Mouse (Mus musculus) CD4-positive naive resting alpha-beta T cell, adult 76 days (primary cell): ENCODE measurements around the gene Slfn2. TPM values are rescaled to one million over a fixed set of nuclear protein-coding genes. Genes with fewer than 3 reads are reported as not detected.

ENCODE experiments used
- total RNA-seq: library from RNA; stranded (reverse); gene quantifications from one replicate; pipeline ENCODE4 v1.2.4, GENCODE M21; 2023

Slfn2 gene
- 173 TPM for total RNA-seq

DNA sequence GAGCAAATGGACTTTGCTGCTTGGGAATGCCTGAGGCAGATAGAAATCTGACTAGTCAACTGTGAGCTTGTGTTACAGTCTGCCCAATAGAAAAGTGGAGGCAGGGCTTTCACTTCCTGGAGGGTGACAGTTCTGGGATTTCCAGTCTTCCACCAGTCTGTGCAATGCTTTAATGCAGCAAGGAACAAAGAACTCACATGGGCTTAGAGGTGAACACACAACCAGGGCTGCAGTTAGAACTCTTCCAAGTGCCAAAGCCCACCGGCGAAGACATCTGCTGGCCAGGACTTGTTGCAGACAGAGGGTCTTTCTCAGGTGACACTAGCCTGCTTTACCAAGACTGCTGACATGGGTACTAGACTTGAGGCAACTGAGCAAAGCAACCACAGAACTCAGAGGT lies at the start of gene Slfn2:
Slfn2 (plus strand) TSS at position 167 of the 400 bp plus-strand sequence.

DNA sequence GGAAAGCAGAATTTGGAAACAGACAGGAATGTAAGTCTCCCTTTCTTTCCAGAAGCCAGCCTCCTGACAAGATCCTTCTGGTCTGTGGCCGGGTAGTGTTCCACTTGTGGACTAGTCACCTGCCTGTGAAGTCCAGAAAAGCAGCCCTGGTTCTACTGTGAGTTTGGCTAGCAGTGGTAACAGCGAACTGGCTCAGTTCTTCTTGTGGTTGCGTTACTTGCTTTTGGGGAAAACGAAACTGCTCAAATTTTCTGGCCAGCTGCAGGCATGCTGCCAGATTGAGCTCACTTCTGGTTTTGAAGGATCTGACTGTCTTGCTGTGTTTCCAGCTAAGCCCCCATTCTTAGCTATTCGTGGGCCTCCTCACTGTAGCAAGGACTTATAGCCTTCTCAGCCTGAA lies 44.3 kb upstream of the Slfn2 start, which contains the start of gene Slfn8:
Slfn8 (minus strand) TSS at position 190 of the 400 bp plus-strand sequence.

DNA sequence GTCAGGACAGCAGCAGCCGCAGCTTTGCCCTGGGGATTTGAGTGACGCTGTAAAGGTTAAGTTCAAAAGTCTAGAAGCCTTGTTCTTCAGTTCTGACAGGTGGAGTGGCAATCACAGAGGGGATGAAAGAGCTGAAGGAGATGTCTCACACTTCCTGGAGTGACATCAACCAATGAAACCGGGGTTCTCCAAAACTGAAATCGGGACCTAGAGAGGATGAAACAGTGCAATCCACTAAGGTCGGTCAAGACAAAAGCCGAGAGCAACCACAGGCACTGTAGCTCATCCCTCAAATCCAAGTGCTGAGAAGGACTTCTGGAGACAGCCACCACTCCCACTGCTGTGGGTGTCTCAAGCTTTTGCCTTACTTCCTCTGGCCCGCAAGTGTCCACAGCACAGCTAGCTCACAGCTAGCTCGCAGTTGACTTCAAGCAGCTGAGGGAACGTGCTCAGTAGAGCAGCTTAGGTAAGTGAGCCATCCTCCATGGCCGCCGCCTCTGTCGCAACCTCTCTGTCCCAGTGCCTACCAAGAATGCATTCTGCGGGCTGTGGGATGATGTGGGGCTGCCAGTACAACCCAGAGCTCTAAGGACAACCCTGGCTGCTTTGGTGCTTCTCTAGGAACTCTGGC lies 51.8 kb downstream of the Slfn2 start, which contains the start of gene Slfn1:
Slfn1 (plus strand) TSS at position 253 of the 631 bp plus-strand sequence.

Other genes starting within 250 kb of the Slfn2 start
- gene Rffl, start 193.9 kb upstream of the Slfn2 start, total RNA-seq = 18.8 TPM
- gene Rad51d, start 174.5 kb upstream of the Slfn2 start, total RNA-seq = 15.1 TPM
- gene Fndc8, start 173.0 kb upstream of the Slfn2 start, total RNA-seq = not detected
- gene Nle1, start 156.7 kb upstream of the Slfn2 start, total RNA-seq = 77.4 TPM
- gene Unc45b, start 154.6 kb upstream of the Slfn2 start, total RNA-seq = not detected
- gene Slfn5, start 113.8 kb upstream of the Slfn2 start, total RNA-seq = 40.0 TPM
- gene Slfn9, start 73.3 kb upstream of the Slfn2 start, total RNA-seq = 15.5 TPM
- 52.1 TPM for gene Slfn8, start 44.3 kb upstream of the Slfn2 start, total RNA-seq
- 113 TPM for gene Slfn1, start 51.7 kb downstream of the Slfn2 start, total RNA-seq
- gene Slfn4, start 110.1 kb downstream of the Slfn2 start, total RNA-seq = 1.3 TPM
- gene Slfn3, start 126.2 kb downstream of the Slfn2 start, total RNA-seq = 4.8 TPM
- 0.64 TPM for gene Slfn14, start 221.6 kb downstream of the Slfn2 start, total RNA-seq
- gene Ap2b1, start 233.9 kb downstream of the Slfn2 start, total RNA-seq = 80.6 TPM
- 14.5 TPM for gene Pex12, start 237.5 kb downstream of the Slfn2 start, total RNA-seq